Mouse (Mus musculus): Measurements from ENCODE around the gene Tmem217. TPM values are rescaled to one million over a fixed set of nuclear protein-coding genes. Genes with fewer than 3 reads are reported as not detected.

Tmem217 gene
- polyA plus RNA-seq, 1 experiment: 0.29 TPM

- WGBS: 79% methylated on average over 10 of the region's 10 CpGs
- peak overlapping the region; percentile 44 for H3K4me3 ChIP-seq (ENCODE audit: low read depth, low read length)
- peak overlapping the region; percentile 69 for H3K27ac ChIP-seq (ENCODE audit: insufficient read depth, low read depth, low read length)
- H3K36me3 ChIP-seq (ENCODE audit: control insufficient read depth, insufficient read depth, low read length): peaks cover 32% of the 10 kb centered on the region
- H3K27me3 ChIP-seq (ENCODE audit: control insufficient read depth, insufficient read depth, low read length): no peaks in the 10 kb centered on the region
- peaks cover 4% of the 10 kb centered on the region; the same call in 1 of the 2 replicates for H3K4me1 ChIP-seq (ENCODE audit: control insufficient read depth, insufficient read depth, insufficient read length, low read length)
- no peak for TF ChIP-seq POLR2A (IDR thresholded peaks at IDR 0.05; ENCODE audit: low read depth, low read length)
- TF ChIP-seq CTCF (IDR thresholded peaks at IDR 0.05; ENCODE audit: extremely low read depth, insufficient read length, insufficient replicate concordance, low read depth, low read length): no peak
Measured at GRCm38 (mm10) chr17:29494062-29494731, 58.0 kb downstream of the Tmem217 start.

GRCm38 (mm10) chr17:29493461-29493980 is 58.7 kb downstream of the Tmem217 start:
- WGBS: 71% methylated on average over 11 of the region's 11 CpGs
- H3K4me3 ChIP-seq (ENCODE audit: low read depth, low read length): peak overlapping the region; percentile 92
- TF ChIP-seq POLR2A (IDR thresholded peaks at IDR 0.05; ENCODE audit: low read depth, low read length) (no peak), CTCF (IDR thresholded peaks at IDR 0.05; ENCODE audit: extremely low read depth, insufficient read length, insufficient replicate concordance, low read depth, low read length) (no peak)
- H3K27me3 ChIP-seq (ENCODE audit: control insufficient read depth, insufficient read depth, low read length): no peaks in the 10 kb centered on the region
- H3K27ac ChIP-seq (ENCODE audit: insufficient read depth, low read depth, low read length): peak overlapping the region; percentile 69
- peaks cover 32% of the 10 kb centered on the region for H3K36me3 ChIP-seq (ENCODE audit: control insufficient read depth, insufficient read depth, low read length)
- H3K4me1 ChIP-seq (ENCODE audit: control insufficient read depth, insufficient read depth, insufficient read length, low read length): peaks cover 8% of the 10 kb centered on the region; the same call in 1 of the 2 replicates

GRCm38 (mm10) chr17:29492269-29493191 is 59.7 kb downstream of the Tmem217 start:
- TF ChIP-seq POLR2A (IDR thresholded peaks at IDR 0.05; ENCODE audit: low read depth, low read length): no peak; the same call in 1 of the 2 replicates
- peak; percentile 84 for TF ChIP-seq CTCF (IDR thresholded peaks at IDR 0.05; ENCODE audit: extremely low read depth, insufficient read length, insufficient replicate concordance, low read depth, low read length)
- 1% methylated on average over 22 of the region's 22 CpGs for WGBS
- Histone ChIP-seq H3K36me3 (ENCODE audit: control insufficient read depth, insufficient read depth, low read length) (peaks cover 32% of the 10 kb centered on the region), H3K27ac (ENCODE audit: insufficient read depth, low read depth, low read length) (peak overlapping the region; percentile 93), H3K4me1 (ENCODE audit: control insufficient read depth, insufficient read depth, insufficient read length, low read length) (peaks cover 15% of the 10 kb centered on the region; the same call in 1 of the 2 replicates), H3K4me3 (ENCODE audit: low read depth, low read length) (peak overlapping the region; percentile 92), H3K27me3 (ENCODE audit: control insufficient read depth, insufficient read depth, low read length) (no peaks in the 10 kb centered on the region)

GRCm38 (mm10) chr17:29491591-29492268 is 60.5 kb downstream of the Tmem217 start:
- H3K27me3 ChIP-seq (ENCODE audit: control insufficient read depth, insufficient read depth, low read length): no peaks in the 10 kb centered on the region
- no peak for TF ChIP-seq CTCF (IDR thresholded peaks at IDR 0.05; ENCODE audit: extremely low read depth, insufficient read length, insufficient replicate concordance, low read depth, low read length)
- TF ChIP-seq POLR2A (IDR thresholded peaks at IDR 0.05; ENCODE audit: low read depth, low read length): no peak
- H3K36me3 ChIP-seq (ENCODE audit: control insufficient read depth, insufficient read depth, low read length): peaks cover 32% of the 10 kb centered on the region
- peak overlapping the region; percentile 92 for H3K4me3 ChIP-seq (ENCODE audit: low read depth, low read length)
- H3K4me1 ChIP-seq (ENCODE audit: control insufficient read depth, insufficient read depth, insufficient read length, low read length): peaks cover 16% of the 10 kb centered on the region; the same call in 1 of the 2 replicates
- peak overlapping the region; percentile 93 for H3K27ac ChIP-seq (ENCODE audit: insufficient read depth, low read depth, low read length)
- under 1% methylated on average over 48 of the region's 48 CpGs for WGBS

GRCm38 (mm10) chr17:29490713-29491581 is 61.2 kb downstream of the Tmem217 start, which contains the start of gene Pim1:
Gene Pim1 (plus strand): TSS chr17:29490753.
- no peaks in the 10 kb centered on the region for H3K27me3 ChIP-seq (ENCODE audit: control insufficient read depth, insufficient read depth, low read length)
- peak within 1 kb of the TSS; percentile 94 for H3K27ac ChIP-seq (ENCODE audit: insufficient read depth, low read depth, low read length)
- under 1% methylated on average over 94 of the region's 99 CpGs for WGBS
- peaks cover 17% of the 10 kb centered on the region; the same call in 1 of the 2 replicates for H3K4me1 ChIP-seq (ENCODE audit: control insufficient read depth, insufficient read depth, insufficient read length, low read length)
- TF ChIP-seq POLR2A (IDR thresholded peaks at IDR 0.05; ENCODE audit: low read depth, low read length) (peak; percentile 99), CTCF (IDR thresholded peaks at IDR 0.05; ENCODE audit: extremely low read depth, insufficient read length, insufficient replicate concordance, low read depth, low read length) (no peak)
- H3K36me3 ChIP-seq (ENCODE audit: control insufficient read depth, insufficient read depth, low read length): peaks cover 29% of the 10 kb centered on the region
- H3K4me3 ChIP-seq (ENCODE audit: low read depth, low read length): peak within 1 kb of the TSS; percentile 92

All from small intestine, adult 2 months (tissue).